Mouse (Mus musculus) cerebellum, adult 2 months (tissue): ENCODE data around the gene Fbxl12. TPM values are rescaled to one million over a fixed set of nuclear protein-coding genes. Genes with fewer than 3 reads are reported as not detected.
"Not testable (repeated sequence)": the region's sequence is repeated elsewhere in the genome, so short reads cannot be mapped to it uniquely, and the experiment has no call there.

ENCODE experiments used
- DNase-seq, 2 experiments: peaks; one replicate each; pipeline ENCODE4 v3.0.0; 2021
- H3K27ac ChIP-seq: fragments of 200-500 bp; 2 replicates; pipeline ENCODE4 v1.5.1; 2012; ENCODE audit warnings: low read length, control low read depth, inconsistent platforms; ENCODE audit not compliant: insufficient read depth
- H3K27me3 ChIP-seq: fragments of 200-500 bp; 2 replicates; pipeline ENCODE4 v1.6.1; 2012; ENCODE audit warnings: inconsistent platforms, mild to moderate bottlenecking, low read length, moderate library complexity; ENCODE audit not compliant: control insufficient read depth, insufficient read depth
- H3K4me1 ChIP-seq: fragments of 200-500 bp; 2 replicates; pipeline ENCODE4 v1.6.1; 2011; ENCODE audit warnings: low read length; ENCODE audit not compliant: control insufficient read depth, insufficient read depth
- H3K4me3 ChIP-seq: fragments of 200-500 bp; replicated peaks from 2 replicates; pipeline ENCODE3; 2011; ENCODE audit warnings: mild to moderate bottlenecking, low read depth, low read length, control low read depth; ENCODE audit not compliant: insufficient read depth
- CTCF ChIP-seq: fragments of 200-500 bp; IDR thresholded peaks from 2 replicates; pipeline ENCODE4 v1.5.1; 2011; ENCODE audit warnings: low read depth, mild to moderate bottlenecking, control low read depth, low read length, moderate library complexity, borderline replicate concordance; ENCODE audit not compliant: insufficient read depth
- POLR2A ChIP-seq: fragments of 200-500 bp; IDR thresholded peaks from 2 replicates; pipeline ENCODE4 v1.6.1; 2011; ENCODE audit warnings: low read length, control low read depth, borderline replicate concordance; ENCODE audit not compliant: insufficient read depth
- WGBS: fragments of 180-500 bp; shearing (Covaris S2); methylation state at CpG from one replicate; pipeline ENCODE4 v1.1.7; 2018; 5-methylcytosine and 5-hydroxymethylcytosine counted together
- polyA plus RNA-seq: library from polyadenylated mRNA; depleted of rRNA; stranded (reverse); fragments of >200 nt; gene quantifications from 2 replicates; pipeline ENCODE4 v1.2.3, GENCODE M21; 2012; rRNA removed

Gene Fbxl12
- polyA plus RNA-seq: 38.2 and 41.8 TPM in 2 replicates

GRCm38 (mm10) chr9:20644360-20645081, at the start of gene Fbxl12:
Gene Fbxl12, minus strand, starts transcription at chr9:20644767.
- peak; percentile 79 for DNase-seq
- under 1% methylated on average over 43 of the region's 43 CpGs for WGBS
- H3K27ac ChIP-seq: peak within 1 kb of the TSS; percentile 61
- no peaks in the 10 kb centered on the region for H3K27me3 ChIP-seq
- TF ChIP-seq CTCF (no peak), POLR2A (peak; percentile 82; the same call in 1 of the 2 replicates)
- peak within 1 kb of the TSS; percentile 98 for H3K4me3 ChIP-seq
- no peaks in the 10 kb centered on the region for H3K4me1 ChIP-seq

- no peaks in the 10 kb centered on the region for H3K27me3 ChIP-seq
- H3K4me1 ChIP-seq: no peaks in the 10 kb centered on the region
- H3K27ac ChIP-seq: no peak overlapping the region
- no peak for TF ChIP-seq POLR2A
- TF ChIP-seq CTCF: no peak
- H3K4me3 ChIP-seq: no peak overlapping the region
- DNase-seq: no peak
- WGBS: 99% methylated on average over 3 of the region's 3 CpGs
Observed at GRCm38 (mm10) chr9:20692863-20693262, 48.3 kb upstream of the Fbxl12 start.

GRCm38 (mm10) chr9:20690449-20690848, 45.9 kb upstream of the Fbxl12 start:
- not testable (repeated sequence) for DNase-seq, H3K4me3 ChIP-seq, H3K4me1 ChIP-seq, H3K27me3 ChIP-seq, H3K27ac ChIP-seq
- WGBS: 96% methylated on average over 2 of the region's 2 CpGs

- no peak overlapping the region for H3K4me3 ChIP-seq
- H3K4me1 ChIP-seq: no peaks in the 10 kb centered on the region
- no peak overlapping the region for H3K27ac ChIP-seq
- TF ChIP-seq CTCF (no peak), POLR2A (no peak)
- H3K27me3 ChIP-seq: no peaks in the 10 kb centered on the region
- DNase-seq: no peak
- WGBS: 17% methylated on average over 4 of the region's 4 CpGs
Observed at GRCm38 (mm10) chr9:20689913-20690312, 45.3 kb upstream of the Fbxl12 start.

GRCm38 (mm10) chr9:20689403-20689802, 44.8 kb upstream of the Fbxl12 start:
- no peak for DNase-seq
- 33% methylated on average over 1 of the region's 1 CpGs for WGBS
- H3K27ac ChIP-seq: no peak overlapping the region

GRCm38 (mm10) chr9:20685081-20685861, 40.7 kb upstream of the Fbxl12 start:
- WGBS: 13% methylated on average over 17 of the region's 17 CpGs
- no peak for DNase-seq
- Histone ChIP-seq H3K27ac (no peak overlapping the region), H3K4me3 (no peak overlapping the region), H3K27me3 (no peaks in the 10 kb centered on the region), H3K4me1 (no peaks in the 10 kb centered on the region)
- no peak for TF ChIP-seq POLR2A
- no peak for TF ChIP-seq CTCF

More at GRCm38 (mm10) chr9:20689403-20689802, 44.8 kb upstream of the Fbxl12 start:
- no peaks in the 10 kb centered on the region for H3K4me1 ChIP-seq
- H3K27me3 ChIP-seq: no peaks in the 10 kb centered on the region
- H3K4me3 ChIP-seq: no peak overlapping the region
- no peak for TF ChIP-seq CTCF
- TF ChIP-seq POLR2A: no peak

- Histone ChIP-seq H3K27me3 (no peaks in the 10 kb centered on the region; the same call in 1 of the 2 replicates), H3K4me1 (no peaks in the 10 kb centered on the region), H3K4me3 (no peak overlapping the region), H3K27ac (no peak overlapping the region)
- DNase-seq: no peak
- TF ChIP-seq POLR2A (no peak), CTCF (no peak)
- WGBS: 26% methylated on average over 2 of the region's 2 CpGs
Observed at GRCm38 (mm10) chr9:20682389-20682722, 37.8 kb upstream of the Fbxl12 start.
